Mouse (Mus musculus): Measurements from ENCODE around the gene Orai2.

DNA sequence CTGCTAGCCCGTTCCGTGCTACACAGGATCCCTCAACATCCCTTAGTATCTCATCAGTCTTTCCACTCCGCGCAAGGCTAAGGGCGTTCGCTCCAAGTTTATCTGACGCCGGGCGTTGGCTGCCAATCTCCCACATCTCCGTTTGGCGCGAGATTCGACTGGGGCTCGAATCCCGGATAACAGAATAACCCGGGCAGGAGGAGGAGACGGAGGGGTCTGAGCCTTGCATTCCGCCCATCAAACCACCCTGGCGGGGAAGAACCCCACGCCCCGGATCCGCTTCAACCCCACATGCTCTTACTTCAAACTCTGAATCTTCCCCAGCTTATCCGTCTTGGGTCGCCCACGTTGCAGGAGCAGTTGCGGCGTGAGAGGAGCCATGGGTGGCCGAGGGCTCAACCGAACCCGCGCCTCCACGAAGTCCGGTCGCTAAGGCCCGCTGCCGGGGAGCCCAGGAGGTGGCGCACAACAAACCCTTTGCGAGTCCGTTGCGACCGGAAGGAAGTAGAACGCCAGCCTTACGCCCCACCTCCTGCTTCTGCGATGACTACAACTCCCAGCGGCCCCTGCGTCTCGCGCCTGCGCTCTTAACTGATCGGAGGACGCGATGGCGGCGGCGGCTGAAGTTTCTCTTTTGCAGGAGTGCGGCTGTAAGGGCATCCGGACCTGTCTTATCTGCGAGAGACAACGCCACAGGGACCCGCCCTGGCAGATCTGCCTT lies 34.8 kb downstream of the Orai2 start, which contains the start of the genes Lrwd1 and Alkbh4:
- TF ChIP-seq CTCF (IDR thresholded peaks at IDR 0.05; ENCODE audit: low read depth, low read length) (no peak), GATA1 (IDR thresholded peaks at IDR 0.05; ENCODE audit: borderline replicate concordance, low read length) (no peak), TAL1 (conservative IDR thresholded peaks at IDR 0.05; ENCODE audit: low read depth, low read length) (no peak)

Measured in G1E (cell line).